Mouse (Mus musculus) forebrain, embryonic 12.5 days (tissue): ENCODE data around the gene 1700113H08Rik. TPM values are rescaled to one million over a fixed set of nuclear protein-coding genes. Genes with fewer than 3 reads are reported as not detected.

Experiments
- ATAC-seq: fragments of 200-750 bp; cut with Nextera tagmentation; 2 replicates; pipeline ENCODE4 v1.8.0; 2017; ENCODE audit warnings: moderate TSS enrichment; ENCODE audit not compliant: low FRiP score
- H3K27ac ChIP-seq: fragments of 300-500 bp; sonication (generic); 2 replicates; pipeline ENCODE4 v1.5.1; 2016; ENCODE audit warnings: mild to moderate bottlenecking
- H3K27me3 ChIP-seq: fragments of 300-500 bp; sonication (generic); 2 replicates; pipeline ENCODE4 v1.6.1; 2016; ENCODE audit warnings: mild to moderate bottlenecking
- H3K36me3 ChIP-seq: fragments of 300-500 bp; sonication (generic); replicated peaks from 2 replicates; pipeline ENCODE4 v1.6.1; 2016; ENCODE audit warnings: mild to moderate bottlenecking
- H3K4me1 ChIP-seq: fragments of 300-500 bp; sonication (generic); 2 replicates; pipeline ENCODE4 v1.6.1; 2016
- H3K4me2 ChIP-seq: fragments of 300-500 bp; sonication (generic); 2 replicates; pipeline ENCODE4 v1.6.1; 2016; ENCODE audit warnings: mild to moderate bottlenecking, moderate library complexity
- H3K4me3 ChIP-seq: fragments of 300-500 bp; sonication (generic); replicated peaks from 2 replicates; pipeline ENCODE4 v1.5.1; 2016; ENCODE audit warnings: mild to moderate bottlenecking
- H3K9ac ChIP-seq: fragments of 300-500 bp; sonication (generic); 2 replicates; pipeline ENCODE4 v1.6.1; 2016; ENCODE audit warnings: mild to moderate bottlenecking
- H3K9me3 ChIP-seq: fragments of 300-500 bp; sonication (generic); 2 replicates; pipeline ENCODE4 v1.6.1; 2016
- WGBS: fragments of 180-500 bp; shearing (Covaris S2); methylation state at CpG from one replicate; pipeline ENCODE4 v1.1.7; 2016; 5-methylcytosine and 5-hydroxymethylcytosine counted together
- polyA plus RNA-seq: library from polyadenylated mRNA; unstranded; fragments of >200 nt; fragmentation: Nextera tagmentation; extraction: Ambion mirVana; gene quantifications from 2 replicates; pipeline ENCODE4 v1.2.1, GENCODE M21; 2016

The 1700113H08Rik gene
- polyA plus RNA-seq, 1 experiment from 2014 or later, result 0.27 TPM

- H3K27ac ChIP-seq, result no peak overlapping the region
- no peak overlapping the region for H3K4me3 ChIP-seq
- 88% methylated on average over 3 of the region's 3 CpGs for WGBS
- ATAC-seq, result no peak
- H3K36me3 ChIP-seq, result no peaks in the 10 kb centered on the region
- H3K4me1 ChIP-seq, result 0 out of 2 replicates have a peak, but pooled peaks cover 7% of the 10 kb centered on the region
- H3K9ac ChIP-seq, result no peak overlapping the region
- H3K9me3 ChIP-seq, result no peaks in the 10 kb centered on the region
- H3K27me3 ChIP-seq, result no peaks in the 10 kb centered on the region
- H3K4me2 ChIP-seq, result no peak overlapping the region
Measured at GRCm38 (mm10) chr10:87110909-87111308, 53.1 kb downstream of the 1700113H08Rik start.

GRCm38 (mm10) chr10:87125094-87125493, 67.2 kb downstream of the 1700113H08Rik start:
- 92% methylated on average over 5 of the region's 5 CpGs for WGBS

GRCm38 (mm10) chr10:87126186-87126824, 68.5 kb downstream of the 1700113H08Rik start:
- no peak overlapping the region for H3K4me3 ChIP-seq
- H3K9ac ChIP-seq, result no peak overlapping the region
- H3K4me1 ChIP-seq, result peaks cover 7% of the 10 kb centered on the region
- WGBS, result 86% methylated on average over 12 of the region's 12 CpGs
- H3K36me3 ChIP-seq, result no peaks in the 10 kb centered on the region
- no peak overlapping the region for H3K4me2 ChIP-seq
- no peak overlapping the region for H3K27ac ChIP-seq
- no peaks in the 10 kb centered on the region for H3K9me3 ChIP-seq
- H3K27me3 ChIP-seq, result no peaks in the 10 kb centered on the region
- ATAC-seq, result no peak

More at GRCm38 (mm10) chr10:87125094-87125493, 67.2 kb downstream of the 1700113H08Rik start:
- Histone ChIP-seq H3K9me3 (no peaks in the 10 kb centered on the region), H3K4me2 (no peak overlapping the region), H3K9ac (no peak overlapping the region), H3K4me1 (peaks cover 7% of the 10 kb centered on the region), H3K27me3 (no peaks in the 10 kb centered on the region), H3K27ac (no peak overlapping the region), H3K36me3 (no peaks in the 10 kb centered on the region), H3K4me3 (no peak overlapping the region)
- no peak for ATAC-seq

DNA sequence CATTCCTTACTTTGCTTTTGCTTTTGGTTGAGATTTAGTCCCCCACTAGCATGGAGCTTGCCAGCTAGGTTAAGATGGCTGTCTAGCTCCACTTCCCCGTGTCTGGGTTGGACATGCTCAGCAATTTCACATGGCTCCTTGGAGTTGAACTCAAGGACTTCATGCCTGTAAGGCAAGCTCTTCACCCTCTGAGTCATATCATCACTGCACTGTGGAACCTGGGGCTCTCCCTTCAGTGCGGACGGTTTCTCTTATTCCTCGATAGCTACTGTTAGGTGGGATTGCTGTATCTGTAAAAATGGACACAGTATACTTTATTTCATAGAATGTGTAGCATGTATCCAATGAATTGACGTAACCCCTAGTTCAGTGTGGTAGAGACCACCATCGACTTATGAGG, 93.2 kb downstream of the 1700113H08Rik start:
- no peaks in the 10 kb centered on the region for H3K36me3 ChIP-seq
- ATAC-seq, result no peak
- H3K4me3 ChIP-seq, result no peak overlapping the region
- no peak overlapping the region for H3K27ac ChIP-seq
- no peak overlapping the region for H3K9ac ChIP-seq
- no peaks in the 10 kb centered on the region for H3K4me1 ChIP-seq
- H3K9me3 ChIP-seq, result no peaks in the 10 kb centered on the region
- 93% methylated on average over 6 of the region's 6 CpGs for WGBS
- H3K27me3 ChIP-seq, result no peaks in the 10 kb centered on the region
- no peak overlapping the region for H3K4me2 ChIP-seq

- H3K4me3 ChIP-seq, result no peak overlapping the region
- no peak overlapping the region for H3K4me2 ChIP-seq
- H3K4me1 ChIP-seq, result no peaks in the 10 kb centered on the region
- H3K9me3 ChIP-seq, result no peaks in the 10 kb centered on the region
- H3K27me3 ChIP-seq, result no peaks in the 10 kb centered on the region
- 83% methylated on average over 14 of the region's 14 CpGs for WGBS
- no peak overlapping the region for H3K27ac ChIP-seq
- no peaks in the 10 kb centered on the region for H3K36me3 ChIP-seq
- H3K9ac ChIP-seq, result no peak overlapping the region
- ATAC-seq, result no peak
Measured at GRCm38 (mm10) chr10:87153731-87154505, 96.1 kb downstream of the 1700113H08Rik start.

- Histone ChIP-seq H3K36me3 (no peaks in the 10 kb centered on the region), H3K27me3 (no peaks in the 10 kb centered on the region), H3K9me3 (no peaks in the 10 kb centered on the region), H3K4me1 (no peaks in the 10 kb centered on the region), H3K4me3 (no peak overlapping the region), H3K9ac (no peak overlapping the region), H3K4me2 (no peak overlapping the region), H3K27ac (no peak overlapping the region)
- 92% methylated on average over 9 of the region's 9 CpGs for WGBS
- no peak for ATAC-seq
Measured at GRCm38 (mm10) chr10:87159781-87160180, 101.9 kb downstream of the 1700113H08Rik start.

- no peaks in the 10 kb centered on the region for H3K36me3 ChIP-seq
- no peak overlapping the region for H3K4me3 ChIP-seq
- H3K27ac ChIP-seq, result no peak overlapping the region
- no peaks in the 10 kb centered on the region for H3K27me3 ChIP-seq
- ATAC-seq, result peak; percentile 69; the same call in 1 of the 2 replicates
- H3K4me1 ChIP-seq, result peaks cover 6% of the 10 kb centered on the region; the same call in 1 of the 2 replicates
- H3K9me3 ChIP-seq, result no peaks in the 10 kb centered on the region
- H3K4me2 ChIP-seq, result no peak overlapping the region
- no peak overlapping the region for H3K9ac ChIP-seq
- 58% methylated on average over 7 of the region's 7 CpGs for WGBS
Measured at GRCm38 (mm10) chr10:87196123-87196756, 138.4 kb downstream of the 1700113H08Rik start.

- H3K4me1 ChIP-seq, result peaks cover 6% of the 10 kb centered on the region; the same call in 1 of the 2 replicates
- H3K27me3 ChIP-seq, result no peaks in the 10 kb centered on the region
- H3K4me3 ChIP-seq, result no peak overlapping the region
- WGBS, result 94% methylated on average over 2 of the region's 2 CpGs
- H3K4me2 ChIP-seq, result no peak overlapping the region
- no peaks in the 10 kb centered on the region for H3K9me3 ChIP-seq
- ATAC-seq, result no peak
- H3K36me3 ChIP-seq, result no peaks in the 10 kb centered on the region
- H3K27ac ChIP-seq, result no peak overlapping the region
- no peak overlapping the region for H3K9ac ChIP-seq
Measured at GRCm38 (mm10) chr10:87198720-87199119, 140.9 kb downstream of the 1700113H08Rik start.

GRCm38 (mm10) chr10:87209466-87209865, 151.6 kb downstream of the 1700113H08Rik start:
- ATAC-seq, result no peak
- Histone ChIP-seq H3K9ac (no peak overlapping the region), H3K27ac (no peak overlapping the region), H3K36me3 (no peaks in the 10 kb centered on the region), H3K9me3 (no peaks in the 10 kb centered on the region), H3K4me2 (no peak overlapping the region), H3K4me1 (no peaks in the 10 kb centered on the region), H3K4me3 (no peak overlapping the region), H3K27me3 (no peaks in the 10 kb centered on the region)
- WGBS, result 95% methylated on average over 1 of the region's 1 CpGs

DNA sequence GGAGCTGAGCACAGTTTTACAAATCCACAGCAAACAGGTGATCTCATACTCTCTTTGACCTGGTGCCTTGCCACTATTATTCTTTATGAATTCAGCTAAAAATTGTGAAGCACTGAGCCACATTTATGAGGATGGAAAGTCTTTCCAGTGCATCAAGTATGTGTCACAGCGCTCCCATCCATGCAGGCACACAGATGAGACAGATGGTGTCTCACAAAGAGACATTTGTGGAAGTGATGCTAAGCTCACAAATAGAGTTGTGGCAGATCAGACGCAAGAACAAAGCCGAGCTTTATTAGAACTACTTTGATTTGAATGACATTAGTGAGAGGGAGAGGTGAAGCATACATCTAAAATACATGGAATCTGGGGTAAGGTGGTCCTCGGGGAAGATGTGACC, 153.2 kb downstream of the 1700113H08Rik start:
- Histone ChIP-seq H3K27me3 (no peaks in the 10 kb centered on the region), H3K4me3 (no peak overlapping the region), H3K4me1 (no peaks in the 10 kb centered on the region), H3K36me3 (no peaks in the 10 kb centered on the region), H3K4me2 (no peak overlapping the region), H3K27ac (no peak overlapping the region), H3K9me3 (no peaks in the 10 kb centered on the region), H3K9ac (no peak overlapping the region)
- ATAC-seq, result no peak
- 85% methylated on average over 4 of the region's 4 CpGs for WGBS

- Histone ChIP-seq H3K27me3 (no peaks in the 10 kb centered on the region), H3K36me3 (no peaks in the 10 kb centered on the region), H3K4me1 (no peaks in the 10 kb centered on the region), H3K27ac (no peak overlapping the region), H3K4me2 (no peak overlapping the region), H3K4me3 (no peak overlapping the region), H3K9ac (no peak overlapping the region), H3K9me3 (no peaks in the 10 kb centered on the region)
- WGBS, result 88% methylated on average over 2 of the region's 2 CpGs
- no peak for ATAC-seq
Measured at GRCm38 (mm10) chr10:87212854-87213253, 155.0 kb downstream of the 1700113H08Rik start.

- no peaks in the 10 kb centered on the region for H3K9me3 ChIP-seq
- no peaks in the 10 kb centered on the region for H3K36me3 ChIP-seq
- H3K9ac ChIP-seq, result no peak overlapping the region
- H3K27ac ChIP-seq, result no peak overlapping the region
- peaks cover 11% of the 10 kb centered on the region for H3K4me1 ChIP-seq
- 21% methylated on average over 31 of the region's 31 CpGs for WGBS
- peak overlapping the region; percentile 48 for H3K4me2 ChIP-seq
- ATAC-seq, result peak; percentile 72
- peaks cover 26% of the 10 kb centered on the region for H3K27me3 ChIP-seq
- H3K4me3 ChIP-seq, result peak overlapping the region; percentile 16
Measured at GRCm38 (mm10) chr10:87230071-87230910, 172.4 kb downstream of the 1700113H08Rik start.
